Mouse (Mus musculus) MEL-GATA-1-ER (cell line): Measurements from ENCODE around the gene Commd9.

Experiments used
- DNase-seq: peaks from one replicate; pipeline ENCODE4 v3.0.0-alpha.2; 2012; ENCODE audit warnings: low read depth; ENCODE audit errors: extremely low read depth

Commd9 gene

DNA sequence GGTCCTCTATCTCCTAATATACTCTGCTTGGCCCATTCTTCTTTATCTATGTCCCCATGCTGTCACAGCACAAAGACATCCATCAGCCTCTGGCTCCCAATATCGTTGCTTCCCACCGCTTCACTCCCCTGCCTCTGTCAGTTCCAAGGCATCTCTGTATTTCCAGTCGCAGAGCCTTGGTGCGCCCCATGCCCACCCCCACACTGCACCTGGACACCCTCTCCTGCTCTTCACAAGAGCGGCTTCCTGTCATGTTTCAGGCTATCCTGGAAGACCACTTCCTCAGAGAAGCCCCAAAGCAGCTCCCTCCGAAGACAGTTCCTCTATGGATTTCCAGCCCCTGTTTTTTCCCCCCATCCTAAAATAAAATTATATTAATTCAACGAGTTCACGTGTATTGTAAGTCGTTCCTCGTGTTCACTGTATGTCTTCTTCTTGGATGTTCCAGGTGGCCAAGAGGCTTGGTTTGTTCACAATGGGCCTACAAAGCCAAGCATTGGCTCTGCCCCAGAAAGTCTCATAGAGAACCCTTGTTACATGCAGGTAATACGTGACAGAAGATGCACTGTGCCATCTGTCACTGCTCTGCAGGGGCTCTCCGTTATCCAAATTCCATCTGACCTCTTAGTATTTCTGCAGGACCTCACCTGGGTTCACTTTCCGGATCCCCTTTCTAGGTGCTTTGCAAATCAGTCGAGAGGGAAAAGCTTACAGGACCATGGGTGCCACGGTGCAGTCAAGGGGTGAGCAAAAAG, 23.5 kb downstream of the Commd9 start:
- no peak for DNase-seq

DNA sequence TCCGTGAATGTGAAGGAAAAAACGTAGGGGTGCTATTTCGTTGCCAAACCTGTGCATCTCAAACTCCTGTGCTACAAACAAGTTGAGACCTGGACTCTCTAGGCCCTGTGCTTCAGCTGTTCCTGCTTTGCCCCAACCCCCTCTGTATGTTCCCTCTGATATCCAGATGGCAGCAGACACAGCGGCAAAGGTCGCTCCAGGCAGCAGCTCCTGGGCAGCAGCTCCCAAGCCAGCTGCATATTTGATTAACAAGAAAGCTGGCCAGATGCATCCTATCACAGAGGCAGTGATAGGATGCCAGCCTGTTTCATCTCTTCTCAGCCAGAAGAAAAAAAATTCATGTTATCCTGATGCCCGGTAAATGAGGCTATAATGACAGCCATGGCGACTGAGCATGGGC, 32.5 kb downstream of the Commd9 start:
- no peak for DNase-seq

GRCm38 (mm10) chr2:101920136-101920554, 34.1 kb downstream of the Commd9 start:
- DNase-seq = no peak

- DNase-seq = peak; percentile 23
These were observed 36.3 kb downstream of the Commd9 start for GRCm38 (mm10) chr2:101922302-101922701.

GRCm38 (mm10) chr2:101923181-101923580, 37.1 kb downstream of the Commd9 start:
- DNase-seq = no peak

GRCm38 (mm10) chr2:101925183-101925582, 39.1 kb downstream of the Commd9 start:
- no peak for DNase-seq

- no peak for DNase-seq
These were observed 39.6 kb downstream of the Commd9 start for GRCm38 (mm10) chr2:101925591-101926188.

DNA sequence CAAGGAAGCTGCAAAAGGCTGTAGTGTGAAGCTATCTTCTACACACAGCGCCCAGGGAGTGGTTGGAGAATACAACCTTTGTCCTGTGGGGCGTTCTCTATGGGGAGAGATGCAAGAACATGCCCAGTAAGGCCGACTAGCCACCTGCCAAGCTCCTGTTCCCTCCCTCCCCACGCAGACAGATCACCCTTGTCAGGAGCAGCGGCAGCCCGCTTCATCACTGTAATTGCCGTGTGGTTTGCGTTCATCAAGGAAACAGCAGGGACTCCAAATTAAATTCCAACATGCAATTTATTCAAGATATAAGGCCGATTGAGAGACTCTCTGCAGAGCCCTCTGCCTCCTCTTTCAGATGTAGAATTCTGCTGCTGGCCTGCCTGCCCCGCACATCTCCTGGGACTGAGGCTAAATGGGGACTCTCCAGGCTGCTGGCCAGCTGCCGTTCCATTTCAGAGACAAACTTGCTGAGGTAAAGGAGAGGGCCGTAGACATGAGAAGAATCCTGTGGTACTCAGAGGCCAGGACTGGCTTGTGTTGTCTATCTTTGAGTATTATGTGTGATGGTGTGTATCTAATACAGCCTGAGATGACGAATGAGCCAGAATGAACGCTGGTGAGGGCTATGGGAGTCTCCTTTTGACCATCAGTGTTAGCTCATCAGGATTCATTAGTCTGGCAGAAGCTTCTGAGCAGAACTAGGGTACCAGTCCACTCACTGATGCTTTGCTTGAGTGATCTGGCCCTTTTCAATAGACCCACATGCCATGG, 46.3 kb downstream of the Commd9 start:
- no peak for DNase-seq

DNA sequence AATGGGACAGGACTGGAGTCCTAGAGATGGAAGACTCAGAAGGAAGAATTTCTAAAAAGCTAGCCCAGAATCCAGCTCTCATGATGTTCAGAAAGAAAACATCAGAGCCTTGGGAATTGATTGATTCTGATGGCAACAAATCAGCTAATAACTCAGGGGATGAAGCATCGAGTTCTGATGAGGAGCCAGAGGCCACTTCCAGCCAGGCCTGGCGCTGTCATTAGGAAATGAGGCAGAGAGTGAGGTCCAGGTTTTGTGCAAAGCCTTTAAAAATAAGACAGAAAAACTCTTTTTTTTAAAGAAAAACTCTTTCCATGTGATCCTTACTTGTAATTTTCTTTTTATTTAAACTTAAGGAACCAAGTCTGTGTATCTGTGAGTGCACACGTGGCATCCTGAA, 47.3 kb downstream of the Commd9 start:
- DNase-seq = no peak

GRCm38 (mm10) chr2:101935006-101935405, 49.0 kb downstream of the Commd9 start:
- DNase-seq = no peak

DNA sequence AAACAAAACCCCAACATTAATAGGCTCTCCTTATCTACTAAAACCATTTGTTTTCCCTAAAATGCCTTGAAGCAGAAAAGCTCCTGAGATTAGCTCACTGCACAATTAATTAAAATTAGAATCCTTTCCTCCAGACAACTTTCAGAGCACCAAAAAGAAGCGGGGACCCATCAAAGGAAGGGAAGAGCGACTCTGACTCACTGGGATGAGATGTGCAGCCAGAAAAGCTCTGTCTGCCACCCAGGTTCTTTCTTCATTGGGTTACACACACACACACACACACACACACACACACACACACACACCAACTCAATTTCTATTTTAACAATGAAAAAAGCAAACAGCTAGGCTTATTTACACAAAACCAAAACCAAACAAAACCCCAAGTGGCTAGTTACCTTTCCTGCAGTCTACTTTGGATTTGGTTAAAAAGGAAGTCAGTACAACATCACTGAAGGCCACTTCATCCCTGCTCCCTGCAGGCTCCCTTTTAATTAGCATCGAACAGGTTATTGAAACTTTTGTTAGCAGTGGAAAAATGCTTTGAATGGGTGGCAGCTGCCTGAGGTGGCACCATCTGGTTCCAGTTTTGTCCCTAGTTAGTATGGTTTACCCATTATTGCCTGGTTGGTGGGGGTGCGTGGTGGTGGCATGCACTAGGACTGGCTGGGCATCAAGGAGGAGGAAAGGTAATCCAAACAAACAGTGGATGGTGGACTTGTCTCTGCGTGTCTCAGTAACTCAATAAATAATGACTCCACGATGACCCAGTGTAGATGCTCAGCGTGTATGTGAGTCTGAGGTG, 64.9 kb downstream of the Commd9 start:
- no peak for DNase-seq
